Mouse (Mus musculus): ENCODE data around the gene Tmem102.
A peak's percentile ranks its signal among the peaks of the same experiment; 100 is the strongest.

Gene Tmem102

GRCm38 (mm10) chr11:69757303-69758089 lies 47.9 kb downstream of the Tmem102 start:
- DNase-seq (ENCODE audit: low read depth) = no peak

DNA sequence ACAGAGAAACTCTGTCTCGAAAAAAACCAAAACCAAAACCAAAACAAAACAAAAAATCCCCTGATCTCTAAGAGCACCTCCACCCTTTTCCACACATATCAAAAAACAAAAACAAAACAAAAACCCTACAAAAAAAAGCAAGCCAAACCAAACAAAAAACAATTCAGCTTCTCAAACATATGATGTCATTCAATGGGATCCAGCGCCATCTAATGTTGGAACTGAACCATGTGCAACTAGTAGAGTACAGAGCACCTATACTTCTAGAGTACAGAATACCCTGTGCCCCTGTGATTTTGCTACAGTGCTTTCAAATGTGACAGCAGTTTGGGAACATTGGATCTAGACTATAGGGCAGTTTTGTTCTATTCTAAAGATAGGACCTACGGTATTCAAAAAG lies 50.7 kb downstream of the Tmem102 start:
- DNase-seq (ENCODE audit: low read depth) = peak; percentile 82

DNA sequence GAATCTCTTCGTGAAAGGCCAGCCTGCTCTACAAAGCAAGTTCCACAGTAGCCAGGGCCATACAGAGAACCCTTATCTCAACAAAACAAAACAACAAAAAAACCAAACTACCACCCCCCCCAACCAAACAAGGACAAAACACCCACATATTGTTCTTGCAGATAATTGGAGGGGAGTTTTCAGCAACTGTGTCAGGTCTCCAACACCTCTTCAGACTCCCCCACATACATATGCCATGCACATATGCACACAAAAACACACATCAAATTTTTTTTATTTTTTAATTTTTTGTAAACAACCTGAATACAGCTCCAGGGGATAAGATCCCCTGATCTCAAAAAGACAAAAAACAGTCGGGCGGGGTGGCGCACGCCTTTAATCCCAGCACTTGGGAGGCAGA lies 51.2 kb downstream of the Tmem102 start:
- no peak for DNase-seq (ENCODE audit: low read depth)

Measured in 416B (cell line).